Mouse (Mus musculus): ENCODE measurements around the gene Macf1.
A peak's percentile ranks its signal among the peaks of the same experiment; 100 is the strongest.

The Macf1 gene

DNA sequence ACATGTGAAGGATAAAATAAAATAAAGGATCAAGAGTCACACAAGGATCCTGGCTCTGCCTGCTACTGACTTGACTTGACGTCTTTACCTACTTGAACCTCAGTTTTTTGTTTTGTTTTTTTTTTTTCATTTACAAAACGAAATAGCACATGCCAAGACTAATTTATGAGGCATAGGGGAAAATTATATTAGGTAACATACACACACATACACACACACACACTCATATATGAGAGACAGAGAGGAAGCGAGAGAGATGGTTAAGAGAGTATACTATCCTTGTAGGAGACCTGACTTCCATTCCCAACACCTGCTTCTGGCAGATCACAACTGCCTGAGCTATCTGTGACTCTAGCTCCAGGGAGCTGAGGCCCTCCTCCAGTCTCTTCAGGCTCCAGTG is at the start of gene Macf1:
TSS of gene Macf1 (minus strand) at position 101 of the 400 bp plus-strand sequence.
- no peak for DNase-seq (ENCODE audit: low spot score)

- DNase-seq (ENCODE audit: low spot score), result no peak
These were observed 49.4 kb upstream of the Macf1 start for GRCm38 (mm10) chr4:123733532-123733931.

DNA sequence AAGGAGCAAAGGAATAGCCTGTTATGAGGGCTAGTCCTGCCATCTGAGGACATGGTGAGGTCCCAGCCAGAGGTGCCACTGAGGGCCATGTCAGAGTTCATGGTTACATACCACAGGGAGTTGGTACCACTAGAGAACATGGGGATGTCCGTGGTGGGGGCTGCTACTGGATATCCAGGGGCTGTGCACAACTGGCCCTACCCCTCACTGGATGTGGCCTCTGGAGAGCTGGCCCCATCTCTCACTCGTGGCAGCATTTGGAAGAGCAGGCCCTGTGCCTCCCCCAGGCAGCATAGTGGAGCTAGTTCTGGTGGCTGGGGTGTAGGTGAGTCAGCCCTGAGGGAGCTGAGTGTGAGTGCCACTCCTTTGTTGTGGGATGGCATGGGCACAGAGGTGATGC is 48.8 kb upstream of the Macf1 start:
- DNase-seq (ENCODE audit: low spot score), result no peak

GRCm38 (mm10) chr4:123732163-123732910 is 48.2 kb upstream of the Macf1 start:
- no peak for DNase-seq (ENCODE audit: low spot score)

DNA sequence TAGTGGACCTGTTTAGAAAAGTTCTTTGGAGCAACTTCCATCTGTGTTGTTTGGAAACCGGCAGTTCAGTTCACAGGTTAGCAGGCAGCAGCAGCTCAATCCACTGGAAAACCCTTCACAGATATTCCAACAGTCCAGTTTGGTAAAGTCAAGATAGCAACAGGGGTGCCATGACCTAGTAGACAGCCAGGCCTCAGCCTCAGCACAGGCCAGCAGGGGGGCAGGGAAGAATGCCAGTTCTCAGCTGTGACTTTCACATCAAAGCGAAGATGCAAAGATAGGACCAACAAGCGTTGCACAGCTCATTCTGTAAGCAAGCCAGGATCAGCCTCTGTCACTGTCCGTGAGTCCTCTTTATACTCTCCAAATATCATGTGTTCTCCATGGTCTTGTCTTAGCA is 37.6 kb upstream of the Macf1 start:
- no peak for DNase-seq (ENCODE audit: low spot score)

DNA sequence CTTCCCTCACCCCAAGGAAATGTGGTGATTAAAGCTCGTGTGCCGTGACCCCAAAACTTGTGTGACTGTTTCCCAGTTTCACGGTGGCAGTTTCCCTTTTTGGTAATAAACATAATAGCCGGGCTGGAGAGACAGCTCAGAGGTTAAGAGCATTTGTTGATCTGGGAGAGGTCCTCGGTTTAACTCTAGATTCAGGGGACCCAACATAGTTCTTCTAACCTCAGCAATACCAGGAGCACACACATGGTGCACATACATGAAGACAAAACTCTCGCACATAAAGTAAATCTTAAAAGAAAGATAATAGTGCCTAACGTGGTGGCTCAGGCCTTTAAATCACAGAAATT is 34.2 kb upstream of the Macf1 start:
- no peak for DNase-seq (ENCODE audit: low spot score)

- peak; percentile 91 for DNase-seq (ENCODE audit: low spot score)
These were observed 33.6 kb upstream of the Macf1 start, which contains the start of gene Ndufs5 for GRCm38 (mm10) chr4:123717574-123718433. Gene Ndufs5 (minus strand): TSS chr4:123718202.

GRCm38 (mm10) chr4:123712431-123712830 is 28.3 kb upstream of the Macf1 start:
- DNase-seq (ENCODE audit: low spot score), result no peak

- no peak for DNase-seq (ENCODE audit: low spot score)
These were observed 23.2 kb upstream of the Macf1 start for GRCm38 (mm10) chr4:123707340-123707739.

DNA sequence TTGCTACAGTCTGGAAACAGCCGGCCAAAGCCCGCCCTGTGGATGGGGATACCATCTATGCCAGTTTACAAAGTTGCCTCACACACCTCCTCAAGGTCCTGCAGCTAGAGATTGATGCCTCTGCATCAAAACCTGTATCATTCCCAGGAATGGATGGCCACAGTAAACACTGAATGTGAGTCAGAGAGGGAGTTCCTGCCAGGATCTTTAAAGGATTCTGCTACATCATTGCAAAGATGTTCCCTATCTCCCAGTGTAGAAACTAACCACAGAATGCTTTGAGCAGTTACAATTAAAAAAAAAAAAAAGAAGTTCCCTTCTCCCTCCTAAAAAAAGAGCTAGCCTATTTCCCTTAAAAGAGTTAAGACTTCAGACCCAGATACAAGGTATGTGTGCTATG is 21.2 kb upstream of the Macf1 start:
- no peak for DNase-seq (ENCODE audit: low spot score)

GRCm38 (mm10) chr4:123693384-123693783 is 9.2 kb upstream of the Macf1 start:
- DNase-seq (ENCODE audit: low spot score), result no peak

GRCm38 (mm10) chr4:123692071-123692470 is 7.9 kb upstream of the Macf1 start:
- DNase-seq (ENCODE audit: low spot score), result no peak

DNA sequence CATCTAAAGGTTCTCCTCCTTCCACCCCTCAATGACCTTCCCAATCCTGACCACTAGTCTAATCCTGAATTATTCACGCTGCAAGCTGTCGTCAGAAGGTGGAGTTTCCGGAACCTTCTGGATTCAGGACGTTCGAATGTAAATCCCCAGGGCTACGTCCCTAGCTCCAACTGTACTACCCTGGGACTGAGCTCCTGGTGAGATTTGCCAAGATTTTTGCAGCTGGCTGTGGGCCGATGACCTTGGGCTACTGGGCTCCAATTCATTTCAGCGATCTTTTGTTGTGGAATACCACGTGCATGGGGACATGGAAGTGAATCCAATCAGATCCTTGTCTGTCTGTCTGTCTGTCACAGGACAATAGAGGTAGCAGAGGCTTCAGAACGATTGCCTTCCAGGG is 6.2 kb upstream of the Macf1 start:
- DNase-seq (ENCODE audit: low spot score), result no peak

- no peak for DNase-seq (ENCODE audit: low spot score)
These were observed 3.0 kb upstream of the Macf1 start for GRCm38 (mm10) chr4:123687025-123687781.

- no peak for DNase-seq (ENCODE audit: low spot score)
These were observed 2.3 kb upstream of the Macf1 start for GRCm38 (mm10) chr4:123686368-123687024.

DNA sequence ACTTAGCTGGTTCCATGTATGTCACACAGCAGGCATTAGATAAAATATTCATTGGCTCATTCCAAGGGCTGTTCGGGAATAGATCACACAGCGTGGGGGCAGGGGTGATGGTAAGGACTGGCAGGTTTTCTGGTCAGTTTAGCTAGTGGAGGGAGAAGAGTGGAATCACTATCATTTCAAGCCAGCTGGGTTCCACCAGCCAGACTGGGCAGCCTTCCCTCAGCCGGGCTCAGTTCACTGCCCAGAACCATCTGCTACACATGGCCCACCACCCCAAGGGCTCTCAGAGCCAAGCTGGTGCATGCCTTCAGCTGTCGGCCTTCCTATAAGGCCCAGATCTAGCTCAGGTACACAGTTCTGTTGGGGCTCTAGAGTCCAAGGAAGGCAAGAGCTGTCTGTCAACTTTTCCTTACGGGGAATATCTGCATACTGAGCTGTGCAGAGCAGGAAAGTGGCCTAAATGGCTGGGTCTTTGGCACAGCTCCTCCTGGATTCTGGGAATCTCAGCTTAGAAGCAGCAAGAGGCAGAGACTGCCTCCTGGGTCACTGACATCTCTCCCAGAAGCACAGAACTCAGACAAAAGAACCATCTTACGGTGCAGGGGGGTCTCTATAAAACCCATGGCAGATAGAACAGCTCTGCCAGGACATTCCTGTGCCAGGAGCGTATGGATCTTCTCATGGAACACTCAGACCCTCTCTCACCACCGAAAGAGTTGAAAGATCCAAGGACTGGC is 1.5 kb upstream of the Macf1 start:
- DNase-seq (ENCODE audit: low spot score), result no peak

DNA sequence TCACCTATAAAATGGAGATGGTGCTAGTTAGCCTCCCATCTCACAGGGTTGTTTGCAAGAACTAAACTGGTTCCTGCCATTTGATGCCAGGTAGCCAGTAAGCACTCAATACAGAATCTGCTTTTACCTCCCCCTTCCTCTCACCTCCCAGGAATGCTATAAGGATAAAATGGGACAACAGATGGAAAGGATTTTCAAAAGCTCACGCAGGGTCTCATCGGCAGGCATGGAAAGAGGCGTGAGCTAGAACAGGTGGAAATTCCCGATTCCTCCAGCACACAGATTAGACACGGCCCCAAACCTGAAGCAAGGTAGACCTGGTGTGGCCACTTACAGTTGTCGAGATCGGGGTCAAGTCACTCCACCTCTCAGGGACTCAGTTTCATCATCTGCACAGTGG is 886 bp upstream of the Macf1 start:
- no peak for DNase-seq (ENCODE audit: low spot score)

DNA sequence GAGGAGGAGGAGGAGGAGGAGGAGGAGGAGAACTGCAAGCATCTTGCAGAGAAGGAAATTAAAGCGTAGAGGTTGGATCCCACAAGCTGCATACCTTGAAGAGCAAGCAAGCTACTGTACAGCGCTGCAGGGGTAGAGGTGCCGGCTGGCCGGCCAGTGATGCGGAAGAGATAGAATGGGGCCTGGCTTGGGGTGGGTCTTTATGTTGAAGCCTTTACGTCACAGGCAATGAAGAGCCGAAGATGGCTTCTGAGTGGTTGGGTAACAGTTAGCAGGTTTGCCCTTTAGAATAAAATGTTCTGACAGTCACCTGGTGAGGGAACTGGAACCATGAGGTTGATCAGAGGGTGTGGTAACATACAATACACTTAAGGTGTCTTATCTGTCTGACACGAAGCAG is 1.9 kb downstream of the Macf1 start:
- no peak for DNase-seq (ENCODE audit: low spot score)

- no peak for DNase-seq (ENCODE audit: low spot score)
These were observed 3.2 kb downstream of the Macf1 start for GRCm38 (mm10) chr4:123680962-123681361.

- DNase-seq (ENCODE audit: low spot score), result no peak
These were observed 6.9 kb downstream of the Macf1 start for GRCm38 (mm10) chr4:123677060-123677804.

DNA sequence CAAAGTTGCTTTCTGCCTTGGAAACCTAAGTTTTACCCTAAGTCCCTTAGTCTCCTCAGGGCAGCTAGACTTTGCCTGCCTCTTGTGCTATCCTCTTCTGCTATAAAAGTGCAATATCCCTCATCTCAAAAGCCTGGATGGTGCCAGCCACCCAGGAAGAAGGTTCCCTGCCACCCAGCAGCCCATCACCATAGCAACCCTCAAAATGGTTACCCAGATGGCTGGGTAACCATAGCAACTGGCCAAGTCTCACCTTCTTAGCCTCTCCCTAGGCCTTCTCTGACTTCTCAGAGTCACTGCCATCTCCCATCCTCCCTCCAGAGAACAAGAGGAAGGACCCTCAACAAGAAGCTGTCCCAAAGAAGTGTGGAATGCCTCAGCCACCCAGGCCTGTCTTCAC is 13.6 kb downstream of the Macf1 start:
- DNase-seq (ENCODE audit: low spot score), result no peak
